Mouse (Mus musculus): ENCODE data around the gene Klhl29.

The Klhl29 gene

GRCm38 (mm10) chr12:5166141-5166540 is 209.3 kb downstream of the Klhl29 start:
- DNase-seq = no peak

GRCm38 (mm10) chr12:5165411-5165810 is 210.1 kb downstream of the Klhl29 start:
- no peak for DNase-seq

- DNase-seq = no peak
Measured at GRCm38 (mm10) chr12:5162672-5163071, 212.8 kb downstream of the Klhl29 start.

GRCm38 (mm10) chr12:5161631-5162030 is 213.9 kb downstream of the Klhl29 start:
- DNase-seq = no peak

GRCm38 (mm10) chr12:5157931-5158481 is 217.5 kb downstream of the Klhl29 start:
- DNase-seq = no peak

- no peak for DNase-seq
Measured at GRCm38 (mm10) chr12:5157021-5157681, 218.3 kb downstream of the Klhl29 start.

GRCm38 (mm10) chr12:5155177-5155576 is 220.3 kb downstream of the Klhl29 start:
- DNase-seq = no peak

- peak; percentile 46 for DNase-seq
Measured at GRCm38 (mm10) chr12:5151859-5152258, 223.6 kb downstream of the Klhl29 start.

- DNase-seq = no peak
Measured at GRCm38 (mm10) chr12:5147346-5148035, 228.0 kb downstream of the Klhl29 start.

GRCm38 (mm10) chr12:5143903-5144781 is 231.3 kb downstream of the Klhl29 start:
- DNase-seq = no peak

- no peak for DNase-seq
Measured at GRCm38 (mm10) chr12:5143224-5143623, 232.3 kb downstream of the Klhl29 start.

- peak; percentile 72 for DNase-seq
Measured at GRCm38 (mm10) chr12:5142776-5143175, 232.7 kb downstream of the Klhl29 start.

GRCm38 (mm10) chr12:5141040-5141439 is 234.4 kb downstream of the Klhl29 start:
- no peak for DNase-seq

- DNase-seq = no peak
Measured at GRCm38 (mm10) chr12:5139302-5139701, 236.2 kb downstream of the Klhl29 start.

- peak; percentile 44 for DNase-seq
Measured at GRCm38 (mm10) chr12:5136300-5136699, 239.2 kb downstream of the Klhl29 start.

- DNase-seq = no peak
Measured at GRCm38 (mm10) chr12:5129190-5129589, 246.3 kb downstream of the Klhl29 start.

GRCm38 (mm10) chr12:5125907-5126306 is 249.6 kb downstream of the Klhl29 start:
- no peak for DNase-seq

- DNase-seq = no peak
Measured at GRCm38 (mm10) chr12:5122972-5123371, 252.5 kb downstream of the Klhl29 start.

GRCm38 (mm10) chr12:5120249-5120648 is 255.2 kb downstream of the Klhl29 start:
- no peak for DNase-seq

- DNase-seq = peak; percentile 80
Measured at GRCm38 (mm10) chr12:5119726-5120125, 255.8 kb downstream of the Klhl29 start.

GRCm38 (mm10) chr12:5119286-5119685 is 256.2 kb downstream of the Klhl29 start:
- DNase-seq = no peak

- DNase-seq = no peak
Measured at GRCm38 (mm10) chr12:5116605-5117004, 258.9 kb downstream of the Klhl29 start.

- DNase-seq = no peak
Measured at GRCm38 (mm10) chr12:5114631-5115030, 260.9 kb downstream of the Klhl29 start.
